Mouse (Mus musculus) liver, embryonic 14.5 days (tissue): ENCODE measurements around the gene Aanat. TPM values are rescaled to one million over a fixed set of nuclear protein-coding genes. Genes with fewer than 3 reads are reported as not detected.
A peak's percentile ranks its signal among the peaks of the same experiment; 100 is the strongest.

Experiments
- ATAC-seq: fragments of 200-750 bp; cut with Nextera tagmentation; 2 replicates; pipeline ENCODE4 v1.8.0; 2017; ENCODE audit warnings: moderate number of reproducible peaks, mild to moderate bottlenecking, moderate library complexity; ENCODE audit not compliant: insufficient read depth
- DNase-seq, 3 experiments: peaks; one replicate each; pipeline ENCODE4 v3.0.0-alpha.2; 2012 to 2013; ENCODE audit warnings: low read depth in 3 of 3, low spot score in 3 of 3
- H3K27ac ChIP-seq: fragments of 300-500 bp; sonication (generic); 2 replicates; pipeline ENCODE4 v1.5.1; 2014; ENCODE audit warnings: moderate library complexity, mild to moderate bottlenecking, control low read depth, inconsistent platforms
- H3K27me3 ChIP-seq: fragments of 300-500 bp; sonication (generic); 2 replicates; pipeline ENCODE4 v1.6.1; 2014; ENCODE audit warnings: mild to moderate bottlenecking, low read length, moderate library complexity; ENCODE audit not compliant: control insufficient read depth, insufficient read depth
- H3K36me3 ChIP-seq: fragments of 300-500 bp; sonication (generic); replicated peaks from 2 replicates; pipeline ENCODE4 v1.6.1; 2014; ENCODE audit warnings: low read depth; ENCODE audit not compliant: control insufficient read depth, insufficient read depth
- H3K4me1 ChIP-seq, 2 experiments: fragments of 200-500 bp in 1 of 2; fragments of 300-500 bp in 1 of 2; sonication (generic) in 1 of 2; replicated peaks; 2 replicates each; pipeline ENCODE4 v1.6.1; 2012 to 2014; ENCODE audit warnings: antibody characterized with exemption in 1 of 2, inconsistent platforms in 1 of 2, low read length in 1 of 2; ENCODE audit not compliant: control insufficient read depth in 2 of 2, insufficient read depth in 2 of 2
- H3K4me2 ChIP-seq: fragments of 300-500 bp; sonication (generic); 2 replicates; pipeline ENCODE4 v1.6.1; 2014; ENCODE audit warnings: low read depth, mild to moderate bottlenecking, control low read depth, moderate library complexity
- H3K4me3 ChIP-seq, 2 experiments: fragments of 200-500 bp in 1 of 2; fragments of 300-500 bp in 1 of 2; sonication (generic) in 1 of 2; 2 replicates each; pipeline ENCODE4 v1.5.1; 2012 to 2014; ENCODE audit warnings: low read depth in 2 of 2, low read length in 2 of 2, mild to moderate bottlenecking in 2 of 2, control low read depth in 1 of 2, inconsistent platforms in 1 of 2, moderate library complexity in 1 of 2; ENCODE audit not compliant: insufficient read depth in 1 of 2
- H3K9ac ChIP-seq: fragments of 300-500 bp; sonication (generic); replicated peaks from 2 replicates; pipeline ENCODE4 v1.6.1; 2014; ENCODE audit warnings: mild to moderate bottlenecking, control low read depth, moderate library complexity
- H3K9me3 ChIP-seq: fragments of 300-500 bp; sonication (generic); 2 replicates; pipeline ENCODE4 v1.6.1; 2016; ENCODE audit warnings: low read length, mixed read lengths; ENCODE audit not compliant: control insufficient read depth
- CTCF ChIP-seq: IDR thresholded peaks from 2 replicates; pipeline ENCODE4 v1.5.1; 2016; ENCODE audit warnings: antibody characterized with exemption, low read depth, control low read depth
- EP300 ChIP-seq: IDR thresholded peaks from 2 replicates; pipeline ENCODE4 v1.6.1; 2016; ENCODE audit warnings: antibody characterized with exemption, low read depth
- WGBS: fragments of 180-500 bp; shearing (Covaris S2); extraction: QIAGEN DNeasy Blood & Tissue Kit; methylation state at CpG from one replicate; pipeline ENCODE4 v1.1.7; 2014; ENCODE audit not compliant: insufficient replicate concordance; 5-methylcytosine and 5-hydroxymethylcytosine counted together
- polyA plus RNA-seq, 2 experiments: library from polyadenylated mRNA; depleted of rRNA in 1 of 2; stranded (reverse) in 1 of 2; unstranded in 1 of 2; fragments of >200 nt; fragmentation: Nextera tagmentation in 1 of 2; extraction: Ambion mirVana in 1 of 2; gene quantifications; 2 replicates each; pipeline versions ENCODE4 v1.2.1 to v1.2.3; 2012 to 2014

Aanat gene
- polyA plus RNA-seq, 2 experiments = not detected

GRCm38 (mm10) chr11:116598193-116598592, 12.0 kb downstream of the Aanat start:
- Histone ChIP-seq H3K4me1 (no peaks in the 10 kb centered on the region), H3K4me2 (no peak overlapping the region), H3K9me3 (no peaks in the 10 kb centered on the region), H3K9ac (no peak overlapping the region), H3K4me3 (no peak overlapping the region), H3K27ac (no peak overlapping the region), H3K36me3 (peaks cover 23% of the 10 kb centered on the region), H3K27me3 (no peaks in the 10 kb centered on the region)
- WGBS = 87% methylated on average over 8 of the region's 8 CpGs
- no peak for TF ChIP-seq CTCF
- no peak for ATAC-seq
- no peak for DNase-seq

- Histone ChIP-seq H3K9ac (no peak overlapping the region), H3K4me3 (no peak overlapping the region), H3K36me3 (peaks cover 29% of the 10 kb centered on the region), H3K9me3 (no peaks in the 10 kb centered on the region), H3K4me1 (no peaks in the 10 kb centered on the region), H3K27me3 (no peaks in the 10 kb centered on the region), H3K4me2 (no peak overlapping the region), H3K27ac (no peak overlapping the region)
- DNase-seq = no peak
- no peak for ATAC-seq
- TF ChIP-seq EP300 = no peak
- TF ChIP-seq CTCF = no peak
- 88% methylated on average over 15 of the region's 15 CpGs for WGBS
Observed at GRCm38 (mm10) chr11:116599230-116599629, 13.0 kb downstream of the Aanat start.

- H3K27me3 ChIP-seq = no peaks in the 10 kb centered on the region
- no peak overlapping the region for H3K27ac ChIP-seq
- WGBS = 90% methylated on average over 8 of the region's 8 CpGs
- no peak overlapping the region for H3K4me3 ChIP-seq
- DNase-seq (no peak), ATAC-seq (no peak)
- TF ChIP-seq EP300 (no peak), CTCF (no peak)
- H3K4me1 ChIP-seq = no peaks in the 10 kb centered on the region
- no peak overlapping the region for H3K9ac ChIP-seq
- H3K9me3 ChIP-seq = no peaks in the 10 kb centered on the region
- H3K4me2 ChIP-seq = no peak overlapping the region
- peaks cover 42% of the 10 kb centered on the region for H3K36me3 ChIP-seq
Observed at GRCm38 (mm10) chr11:116601166-116601565, 14.9 kb downstream of the Aanat start.

- Histone ChIP-seq H3K27ac (no peak overlapping the region), H3K9ac (no peak overlapping the region), H3K4me1 (no peaks in the 10 kb centered on the region), H3K4me3 (no peak overlapping the region), H3K36me3 (peaks cover 47% of the 10 kb centered on the region), H3K9me3 (no peaks in the 10 kb centered on the region), H3K27me3 (no peaks in the 10 kb centered on the region), H3K4me2 (no peak overlapping the region)
- WGBS = 88% methylated on average over 8 of the region's 8 CpGs
- ATAC-seq (no peak), DNase-seq (no peak)
- no peak for TF ChIP-seq EP300
- TF ChIP-seq CTCF = no peak
Observed at GRCm38 (mm10) chr11:116602043-116602442, 15.8 kb downstream of the Aanat start.

- no peaks in the 10 kb centered on the region for H3K9me3 ChIP-seq
- no peaks in the 10 kb centered on the region for H3K27me3 ChIP-seq
- H3K36me3 ChIP-seq = peaks cover 57% of the 10 kb centered on the region
- no peak overlapping the region for H3K4me2 ChIP-seq
- H3K4me1 ChIP-seq = no peaks in the 10 kb centered on the region
- TF ChIP-seq EP300 (no peak), CTCF (peak; percentile 92)
- WGBS = 89% methylated on average over 10 of the region's 10 CpGs
- no peak for DNase-seq
- no peak overlapping the region for H3K9ac ChIP-seq
- ATAC-seq = no peak
- no peak overlapping the region for H3K4me3 ChIP-seq
- no peak overlapping the region for H3K27ac ChIP-seq
Observed at GRCm38 (mm10) chr11:116603339-116603738, 17.1 kb downstream of the Aanat start.
